Mouse (Mus musculus) urinary bladder, postnatal 4 days (tissue): ENCODE measurements around the gene Tead2.
A peak's percentile ranks its signal among the peaks of the same experiment; 100 is the strongest.

ENCODE experiments used
- DNase-seq, 2 experiments: peaks; one replicate each; pipeline ENCODE4 v3.0.0; 2021 to 2022; ENCODE audit warnings: low spot score in 2 of 2

Gene Tead2

DNA sequence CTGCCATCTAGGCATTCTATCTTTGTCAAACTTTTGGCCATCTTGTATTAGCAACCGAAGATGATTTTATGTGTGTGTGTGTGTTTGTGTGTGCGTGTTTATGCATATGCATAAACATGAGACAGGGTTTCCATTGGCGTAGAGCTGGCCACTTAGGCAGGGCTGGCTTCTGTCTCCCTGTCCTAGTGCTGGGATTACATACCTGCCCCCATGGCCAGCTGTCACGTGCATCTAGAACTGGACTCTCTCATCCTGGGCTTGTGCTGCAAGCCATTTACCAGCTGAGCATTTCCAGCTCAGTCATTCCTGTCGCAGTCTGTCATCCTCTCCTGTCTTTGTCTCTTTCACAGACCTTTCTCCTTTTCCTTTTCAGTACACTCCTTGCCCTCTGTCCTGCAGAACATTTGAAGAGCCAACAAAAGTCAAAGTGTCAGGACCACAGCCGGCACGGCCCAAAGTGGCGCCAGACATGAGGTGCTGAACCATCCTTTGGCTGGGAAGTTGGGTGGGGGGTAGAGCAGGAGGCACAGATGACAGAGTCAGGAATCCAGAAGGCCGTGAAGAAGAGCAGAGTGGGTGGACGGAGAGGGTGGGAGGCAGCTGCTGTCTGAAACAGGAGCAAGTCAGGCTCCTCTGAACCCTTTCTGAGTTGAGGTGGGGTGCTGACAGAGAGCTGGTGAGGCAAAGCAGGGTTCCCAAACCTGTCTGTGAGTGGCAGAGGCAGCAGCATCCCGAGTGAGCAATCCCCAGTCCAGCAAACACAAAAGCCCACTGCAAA lies 41.7 kb downstream of the Tead2 start:
- no peak for DNase-seq

DNA sequence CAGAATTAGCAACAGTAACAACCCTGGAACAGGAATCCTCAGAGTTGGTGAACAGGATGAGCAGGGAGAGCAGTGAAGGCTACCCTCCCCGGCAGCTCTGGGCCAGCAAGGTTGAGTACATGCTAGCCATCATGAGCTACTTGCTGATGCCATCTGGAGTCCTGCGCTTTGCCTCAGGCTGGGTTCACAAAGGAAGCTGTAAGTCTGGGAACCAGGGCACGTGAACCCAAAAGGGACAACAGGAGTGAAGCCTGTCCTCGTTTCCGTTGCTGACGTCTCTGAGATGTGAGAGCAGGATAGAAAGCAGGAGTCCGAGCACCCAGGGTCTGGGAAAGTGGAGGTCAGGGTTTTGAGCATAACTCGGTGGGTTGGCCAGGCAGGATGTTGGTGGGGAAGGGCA lies 43.7 kb downstream of the Tead2 start:
- no peak for DNase-seq

DNA sequence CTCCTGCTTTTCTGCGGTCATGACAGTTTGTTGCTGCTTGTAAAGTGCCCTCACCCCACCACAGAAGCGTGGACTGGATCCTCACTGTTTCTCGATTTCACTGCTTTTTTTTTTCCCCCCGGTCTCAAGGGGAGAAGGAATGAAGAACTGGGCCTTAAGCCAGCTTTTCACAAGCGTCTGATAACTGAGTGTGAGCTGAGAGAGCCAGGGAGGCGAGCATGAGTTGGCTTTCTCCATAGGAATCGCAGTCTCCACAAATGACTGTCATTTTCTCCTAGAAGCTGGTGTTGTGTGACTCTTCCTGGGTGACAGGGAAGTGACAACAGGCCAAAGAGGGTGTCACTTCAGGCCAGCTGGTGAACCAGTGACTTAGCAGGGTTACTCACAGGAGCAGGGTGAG lies 46.7 kb downstream of the Tead2 start:
- no peak for DNase-seq

- DNase-seq, result no peak
Measured at GRCm38 (mm10) chr7:45263006-45263607, 47.6 kb downstream of the Tead2 start.

- no peak for DNase-seq
Measured at GRCm38 (mm10) chr7:45264348-45264747, 48.8 kb downstream of the Tead2 start.

- no peak for DNase-seq
Measured at GRCm38 (mm10) chr7:45265518-45265917, 50.0 kb downstream of the Tead2 start.

DNA sequence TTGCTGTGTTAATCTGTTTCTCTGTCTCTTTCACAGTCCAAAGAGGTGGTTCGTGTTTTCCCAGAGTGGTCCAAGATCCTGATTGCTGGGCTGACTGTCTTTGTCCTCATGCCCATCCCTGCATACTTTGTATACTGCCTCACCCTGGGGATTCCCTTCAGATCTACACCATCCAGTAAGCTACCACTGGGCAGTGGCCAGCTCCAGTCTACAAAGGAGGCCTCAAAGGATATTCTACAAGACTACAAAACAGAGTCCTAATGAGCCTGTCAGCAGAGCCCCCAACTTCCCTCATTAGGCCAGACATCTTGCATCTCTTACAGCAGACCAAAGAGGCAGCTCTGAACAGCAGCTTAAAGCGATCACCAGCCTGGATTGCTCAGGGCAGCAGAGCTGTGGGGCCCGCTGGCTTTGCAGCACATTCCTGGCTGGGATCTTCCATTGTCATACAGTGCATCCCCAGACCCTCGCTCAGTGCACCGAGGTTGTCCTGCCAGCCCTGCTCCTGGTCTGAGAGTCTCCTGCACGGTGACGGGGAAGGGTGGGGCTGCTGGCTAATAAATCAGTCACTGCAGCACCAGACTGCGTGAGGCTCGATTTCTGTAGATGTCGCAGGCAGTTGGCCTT lies 57.3 kb downstream of the Tead2 start:
- no peak for DNase-seq

- no peak for DNase-seq
Measured at GRCm38 (mm10) chr7:45273672-45274071, 58.1 kb downstream of the Tead2 start.

DNA sequence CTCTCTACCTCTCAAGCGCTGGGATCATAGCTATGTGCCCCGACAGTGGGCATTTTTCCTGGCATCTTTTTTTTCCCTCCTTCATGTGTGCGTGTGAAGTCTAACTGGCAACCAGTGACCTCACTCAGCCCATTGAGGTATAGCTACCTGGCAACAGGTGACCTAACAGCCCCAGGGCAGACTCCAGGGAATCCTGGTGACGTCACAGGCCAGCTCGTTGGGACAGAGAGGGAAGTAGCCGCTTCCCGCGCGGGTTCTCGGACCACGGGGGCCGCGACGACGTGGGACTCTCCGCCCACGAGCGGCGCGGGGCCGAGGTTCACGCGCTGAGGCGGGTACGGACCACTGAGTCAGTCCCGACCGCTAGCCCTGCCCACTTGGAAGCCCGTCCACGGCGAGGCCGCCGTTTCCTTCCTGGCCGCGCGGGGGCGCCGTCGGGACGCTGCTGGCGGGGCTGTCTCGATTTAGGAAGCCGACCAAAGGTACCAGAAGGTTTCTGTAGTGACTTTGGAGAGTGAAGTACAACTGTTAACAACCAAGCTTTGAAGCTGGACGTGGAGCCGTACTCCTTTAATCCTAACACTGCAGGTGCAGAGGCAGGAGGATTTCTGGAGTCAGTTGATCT lies 61.7 kb downstream of the Tead2 start, which contains the start of gene Slc6a21:
Gene Slc6a21, plus strand, starts transcription at position 378 of the 625 bp plus-strand sequence.
- DNase-seq, result peak; percentile 58 to 75
